Mouse (Mus musculus) thymus, postnatal 25 days (tissue): ENCODE measurements around the gene Osbpl9.

Experiments
- DNase-seq: peaks from one replicate; pipeline ENCODE4 v3.0.0; 2022

Gene Osbpl9

DNA sequence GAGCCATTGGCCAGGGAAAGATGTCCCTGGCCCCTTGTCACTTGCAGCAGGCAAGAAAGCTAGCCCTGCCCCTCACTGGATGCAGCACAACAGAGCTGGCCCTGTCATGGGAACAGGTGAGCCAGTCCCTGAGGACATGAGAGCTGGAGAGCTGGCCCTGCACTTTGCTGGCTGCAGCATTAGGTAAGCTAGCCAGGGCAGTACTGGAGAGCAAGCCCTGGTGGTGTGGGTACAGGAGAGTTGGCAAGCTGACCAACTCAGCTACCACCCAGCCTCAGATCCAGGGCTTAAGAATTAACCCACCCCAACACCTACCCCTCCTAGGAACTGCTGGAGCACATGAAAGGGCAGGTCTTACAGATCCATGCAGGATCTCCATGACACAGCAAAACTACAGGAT lies 73.1 kb downstream of the Osbpl9 start:
- DNase-seq, result no peak

DNA sequence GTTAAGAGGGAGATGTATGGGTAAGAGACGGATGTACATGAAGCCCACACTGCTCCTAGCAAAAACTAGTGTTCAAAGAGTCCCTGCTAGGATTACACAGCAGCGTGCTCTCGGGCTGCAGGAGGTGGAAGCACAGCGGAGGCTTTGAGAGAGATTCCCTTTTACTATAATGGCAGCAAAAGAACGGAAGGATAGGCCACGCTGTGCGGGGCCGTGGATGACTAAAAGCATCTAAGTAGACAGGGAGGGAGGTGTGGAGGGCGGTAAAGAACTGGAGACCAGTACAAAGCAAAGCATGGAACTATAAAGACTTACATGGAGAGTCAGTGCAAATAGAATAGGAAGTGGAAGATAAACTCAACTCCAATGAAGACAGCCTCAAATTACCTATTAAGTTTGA lies 74.1 kb downstream of the Osbpl9 start:
- no peak for DNase-seq

- no peak for DNase-seq
Observed at GRCm38 (mm10) chr4:109126834-109127564, 75.1 kb downstream of the Osbpl9 start.

DNA sequence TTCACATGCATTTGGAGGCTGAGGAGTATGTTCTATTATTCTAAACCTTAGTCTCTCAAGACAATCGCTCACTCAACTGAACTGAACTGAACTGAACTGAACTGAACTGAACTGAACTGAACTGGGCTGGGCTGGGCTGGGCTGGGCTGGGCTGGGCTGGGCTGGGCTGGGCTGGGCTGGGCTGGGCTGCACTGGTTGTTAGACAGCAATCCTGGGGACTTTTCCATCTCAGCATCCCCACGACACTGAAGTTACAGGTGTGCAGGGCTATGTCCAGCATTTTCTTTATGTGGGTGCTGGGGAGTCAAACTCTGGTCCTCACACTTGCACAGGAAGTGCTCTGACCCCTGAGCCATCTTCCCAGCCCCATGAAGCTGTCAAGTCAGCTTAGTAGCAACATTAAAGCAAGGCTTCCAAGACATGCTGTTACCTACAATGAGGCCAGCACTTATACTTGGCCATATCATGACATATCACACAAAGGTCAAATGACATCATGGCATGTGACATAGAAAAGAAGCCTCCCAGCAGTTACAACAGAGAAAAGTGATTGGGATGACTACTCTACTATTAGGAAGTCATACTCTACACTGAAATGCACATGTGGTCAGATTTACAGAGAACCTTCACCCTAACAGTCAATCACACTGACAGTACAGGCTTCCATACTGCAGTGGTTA lies 76.2 kb downstream of the Osbpl9 start:
- no peak for DNase-seq

DNA sequence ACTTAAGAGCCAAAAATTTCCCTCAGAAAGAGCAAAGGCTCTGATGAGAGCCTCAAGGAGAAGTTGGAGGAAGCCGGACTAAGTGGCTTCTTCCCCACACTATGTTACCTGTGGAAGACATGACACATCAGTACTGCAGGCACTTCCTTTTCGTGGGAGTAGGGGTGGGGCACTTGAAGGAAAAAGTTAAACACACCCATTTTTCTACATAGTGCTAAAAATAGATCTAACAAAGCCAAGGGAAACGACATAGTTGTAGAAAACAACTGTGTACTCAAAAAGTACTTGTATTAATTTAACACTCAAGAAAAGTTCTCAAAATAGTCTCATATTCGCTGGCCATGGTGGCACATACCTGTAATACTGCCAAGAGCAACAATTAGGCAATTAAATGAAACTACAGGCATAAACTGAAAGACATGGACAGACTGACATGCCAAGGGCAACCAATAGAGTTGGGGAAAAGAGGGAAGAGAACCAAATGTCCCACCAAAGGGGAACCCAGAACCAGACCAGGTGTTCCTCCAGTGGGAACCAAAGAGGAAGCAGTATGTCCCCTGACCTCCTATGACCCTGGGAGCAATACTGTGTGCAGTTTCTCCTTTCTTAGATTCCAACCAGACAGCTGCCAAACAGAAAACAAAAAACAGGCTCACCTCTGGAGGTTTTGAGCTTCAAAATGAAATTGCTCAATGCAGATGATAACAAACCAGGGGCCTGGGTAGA lies 79.1 kb downstream of the Osbpl9 start:
- DNase-seq, result no peak

GRCm38 (mm10) chr4:109120735-109121134 lies 81.3 kb downstream of the Osbpl9 start:
- DNase-seq, result no peak

- no peak for DNase-seq
Observed at GRCm38 (mm10) chr4:109119641-109120125, 82.4 kb downstream of the Osbpl9 start.

DNA sequence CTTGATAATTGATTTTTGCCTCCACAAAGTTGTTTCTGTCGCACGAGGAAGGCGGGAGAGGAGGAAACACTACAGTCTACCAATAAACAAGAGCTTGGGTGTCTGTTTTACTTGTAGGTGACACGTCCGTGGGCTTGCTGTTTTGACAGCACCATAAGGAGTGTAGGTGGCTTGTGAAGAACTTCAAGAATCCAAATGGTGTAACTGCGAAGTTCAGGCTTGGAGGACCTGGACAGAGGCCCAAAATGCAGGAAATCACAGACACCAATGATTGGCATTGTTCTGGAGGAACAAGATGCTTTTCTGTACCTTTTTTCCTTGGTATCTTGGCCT lies 83.8 kb downstream of the Osbpl9 start:
- no peak for DNase-seq

DNA sequence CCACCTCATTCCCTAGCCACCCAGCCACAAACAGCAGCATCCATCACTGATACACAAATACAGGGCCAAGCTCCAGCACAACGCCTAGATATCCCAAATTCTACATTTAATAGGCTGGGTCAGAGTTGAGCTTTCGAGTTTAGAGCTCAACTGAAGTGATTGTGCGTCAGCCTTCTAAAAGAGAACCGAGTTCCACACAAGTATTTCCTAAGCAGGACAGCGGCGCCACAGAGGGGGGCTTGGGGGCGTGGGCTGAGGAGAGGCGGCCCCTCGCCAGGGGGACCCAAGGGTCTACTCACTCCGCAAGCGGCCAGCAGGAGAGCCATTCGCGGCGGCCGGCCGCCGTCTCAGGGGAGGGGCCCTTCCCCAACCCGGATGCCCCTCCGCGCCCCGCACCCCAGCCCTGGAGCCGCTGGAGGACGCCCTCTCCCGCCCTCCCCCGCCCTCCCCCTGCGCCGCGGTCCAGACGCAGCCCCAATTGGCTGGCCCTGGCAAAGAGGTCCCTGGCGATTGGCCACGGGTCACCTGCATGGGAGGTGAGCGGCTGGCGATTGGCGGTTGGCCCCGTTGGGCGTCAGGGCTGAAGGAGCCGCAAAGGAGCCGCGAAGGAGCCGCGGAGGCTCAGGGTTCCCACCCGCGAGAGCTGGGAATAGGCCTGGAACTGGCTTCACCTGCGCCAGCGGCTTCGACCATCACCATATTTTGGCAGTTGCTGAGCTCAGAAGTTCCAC lies 84.3 kb downstream of the Osbpl9 start:
- DNase-seq, result peak; percentile 91

DNA sequence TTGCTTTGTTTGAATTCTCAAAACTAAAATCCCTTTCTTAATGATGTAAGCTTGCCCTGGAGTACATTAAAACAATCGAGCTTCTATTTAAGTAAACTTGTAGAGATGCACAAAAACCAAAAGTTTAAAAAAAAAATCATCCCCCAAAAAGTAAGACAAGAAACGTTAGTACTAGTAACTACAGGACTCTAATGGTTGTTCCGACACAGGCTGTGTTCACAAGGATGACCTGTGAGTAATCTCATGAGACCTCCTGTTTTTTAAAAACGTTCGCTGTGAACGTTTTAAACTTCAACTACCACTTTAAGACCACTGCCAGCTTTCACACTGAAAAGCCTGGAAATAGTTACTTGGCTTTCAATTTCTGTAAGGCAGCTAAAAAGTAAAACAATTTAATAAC lies 85.1 kb downstream of the Osbpl9 start:
- no peak for DNase-seq

DNA sequence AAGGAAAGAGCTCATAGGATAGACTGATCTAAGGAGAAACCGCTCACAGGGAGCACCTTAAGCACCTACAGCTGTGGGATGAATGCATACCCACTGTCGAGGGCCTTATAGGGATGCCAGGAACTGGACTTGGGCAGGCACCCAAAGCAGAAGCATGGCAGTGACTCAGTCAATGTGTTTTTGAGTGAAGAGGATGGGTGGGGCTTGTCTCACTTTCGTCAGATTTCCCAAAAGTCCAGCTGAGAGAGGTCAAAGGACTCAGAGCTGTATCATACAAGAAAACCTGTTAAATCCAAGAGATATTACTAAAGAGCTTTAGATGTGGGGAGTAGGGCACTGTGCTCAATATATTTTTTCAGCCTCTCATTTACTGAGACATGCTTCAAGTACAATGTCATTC lies 85.6 kb downstream of the Osbpl9 start:
- DNase-seq, result no peak

GRCm38 (mm10) chr4:109115742-109116141 lies 86.3 kb downstream of the Osbpl9 start:
- DNase-seq, result no peak

GRCm38 (mm10) chr4:109114308-109114707 lies 87.8 kb downstream of the Osbpl9 start:
- no peak for DNase-seq

GRCm38 (mm10) chr4:109112915-109113505 lies 89.1 kb downstream of the Osbpl9 start:
- no peak for DNase-seq

DNA sequence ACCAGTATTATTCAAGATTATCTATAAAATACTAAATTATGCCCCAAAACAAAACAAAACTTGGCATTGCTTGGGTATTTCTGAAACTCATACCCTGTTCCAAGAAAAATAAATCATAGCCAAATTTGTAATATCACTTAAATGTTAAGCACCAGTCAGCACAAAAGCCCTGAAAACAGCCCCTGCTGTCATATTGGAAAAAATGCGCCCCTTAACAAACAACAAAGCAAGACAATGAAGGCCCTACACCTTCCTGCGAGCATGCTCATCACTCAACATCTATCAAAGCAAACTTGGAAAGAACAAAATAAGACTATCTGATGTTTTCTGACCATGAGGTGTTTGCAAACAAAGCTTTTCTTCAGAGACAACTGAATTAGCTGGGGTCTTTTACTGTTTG lies 91.1 kb downstream of the Osbpl9 start:
- no peak for DNase-seq

- DNase-seq, result no peak
Observed at GRCm38 (mm10) chr4:109109686-109110085, 92.4 kb downstream of the Osbpl9 start.

- no peak for DNase-seq
Observed at GRCm38 (mm10) chr4:109109012-109109411, 93.1 kb downstream of the Osbpl9 start.

DNA sequence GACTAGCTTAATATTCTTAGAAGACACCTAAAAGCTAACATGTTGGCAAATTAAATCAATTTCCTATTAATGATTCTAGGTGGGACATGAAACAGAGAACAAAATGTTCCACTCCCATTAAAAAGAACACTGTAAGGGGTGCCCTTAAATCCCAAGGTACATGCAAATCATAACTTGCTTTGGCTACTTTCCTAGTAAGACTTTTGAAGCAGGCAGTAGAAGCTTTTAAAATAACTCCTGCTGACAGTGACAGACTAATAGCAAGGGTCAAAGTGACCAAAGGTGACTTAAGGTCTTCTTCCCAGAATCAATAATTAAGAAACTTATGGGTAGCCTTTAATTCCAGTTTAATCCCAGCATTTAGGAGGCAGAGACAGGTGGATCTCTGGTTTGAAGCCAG lies 95.5 kb downstream of the Osbpl9 start:
- DNase-seq, result no peak

GRCm38 (mm10) chr4:109106034-109106433 lies 96.0 kb downstream of the Osbpl9 start:
- no peak for DNase-seq

DNA sequence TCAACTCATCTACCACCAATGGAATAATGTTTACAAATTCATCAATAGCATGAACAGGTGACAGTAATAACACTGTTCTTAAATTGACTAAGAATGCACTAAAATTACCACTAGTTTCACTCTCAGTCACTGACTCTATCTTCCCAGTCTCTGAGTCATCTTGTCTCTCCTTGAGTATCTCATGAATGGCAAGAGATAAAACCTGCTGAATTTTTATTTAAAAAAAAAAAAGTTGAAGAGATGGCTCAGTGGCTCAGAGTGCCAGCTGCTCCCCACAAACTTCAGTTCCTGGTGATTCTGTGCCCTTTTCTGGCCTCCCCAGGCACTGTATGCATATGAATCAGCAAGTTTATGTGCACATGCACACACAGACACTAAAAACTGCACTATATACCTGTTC lies 96.8 kb downstream of the Osbpl9 start:
- no peak for DNase-seq

DNA sequence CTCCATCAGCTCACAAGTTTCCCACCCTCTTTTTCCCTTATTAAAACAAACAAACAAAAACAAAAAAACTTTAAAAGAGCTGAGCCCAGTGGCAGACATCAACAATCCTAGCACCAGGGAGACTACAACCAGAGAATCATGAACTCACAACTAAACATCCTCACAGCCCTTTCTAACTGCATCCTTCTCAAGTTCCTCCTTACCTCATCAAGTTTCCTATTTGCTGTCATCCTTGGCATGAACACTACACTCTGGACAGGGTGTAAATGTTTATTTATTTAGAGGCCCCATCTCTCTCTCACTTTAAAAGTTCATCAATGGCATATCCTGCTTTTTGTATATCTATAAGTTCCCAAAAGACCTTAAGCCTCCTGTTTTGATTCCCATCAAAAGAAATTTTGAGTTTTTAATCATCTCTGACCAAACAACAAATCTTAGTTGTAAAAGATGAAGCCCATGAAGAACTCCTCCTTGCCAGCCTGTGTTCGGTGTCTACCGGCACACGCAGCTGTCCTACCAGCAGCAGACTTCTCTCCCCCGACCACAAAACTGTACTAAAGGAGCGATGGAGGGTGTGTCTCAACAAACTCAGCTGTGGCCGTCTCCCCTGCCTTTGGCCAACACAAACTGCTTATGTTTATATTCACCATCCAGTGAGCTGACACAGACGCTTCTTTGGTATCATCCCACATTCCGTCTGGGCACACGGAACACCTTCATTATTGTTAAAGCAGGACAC lies 98.8 kb downstream of the Osbpl9 start:
- DNase-seq, result no peak

DNA sequence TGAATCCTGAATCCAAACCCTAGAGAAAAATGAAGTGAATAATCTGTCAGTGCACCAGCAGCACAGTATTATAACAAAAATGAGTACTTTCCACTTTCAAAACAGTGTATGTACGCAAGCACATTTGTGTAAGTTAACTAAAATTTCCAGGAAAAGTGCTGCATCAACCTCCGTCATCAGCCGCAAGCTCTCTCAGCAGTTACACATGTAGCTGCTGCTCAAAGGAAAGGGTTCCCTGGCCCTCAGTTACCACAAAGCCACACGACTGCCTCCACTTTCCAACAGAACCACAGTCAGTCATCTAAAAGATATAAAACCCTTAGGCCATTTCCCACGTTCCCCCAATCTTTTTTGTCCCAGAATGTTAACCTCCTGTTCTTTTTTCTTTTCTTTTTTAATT lies 99.5 kb downstream of the Osbpl9 start:
- peak; percentile 19 for DNase-seq
